Comparison of ENCODE assay signal across 33 mouse cellular contexts in the genomic region with DNA sequence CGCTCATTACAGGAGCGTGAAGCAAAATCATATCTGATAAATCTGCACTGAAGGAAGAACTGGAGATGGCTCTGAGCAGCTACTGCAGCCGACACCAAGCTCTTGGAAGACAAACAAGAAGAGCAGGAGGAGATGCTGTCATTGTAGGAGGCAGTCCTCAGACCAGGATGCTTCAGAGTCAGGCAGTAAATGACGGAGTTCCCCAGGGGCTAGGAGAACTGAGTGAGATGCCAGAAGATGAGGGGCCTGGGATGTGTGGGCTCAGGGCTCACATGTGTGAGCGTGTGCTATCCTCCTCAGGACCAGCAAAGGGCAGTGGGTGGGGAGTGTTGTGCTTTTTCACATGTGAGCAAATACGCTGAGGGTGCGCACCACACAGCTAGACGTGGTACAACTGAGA. TPM values are rescaled to one million over a fixed set of nuclear protein-coding genes. Genes with fewer than 3 reads are reported as not detected.
"Had no signal": no experiment of that assay in that cellular context is flagged by ENCODE, and none has a peak within 500 bp of the region (broad histone marks: within the 10 kb centered on the region; RNA-seq: fewer than 3 reads in every experiment).

No protein-coding gene starts in this region.

- H3K27ac ChIP-seq: kidney, postnatal 0 days; left cerebral cortex, adult 2 months; liver, embryonic 13.5 days; midbrain, embryonic 12.5 days; midbrain, embryonic 15.5 days; neural tube, embryonic 15.5 days; stomach, postnatal 0 days had no signal

- H3K4me3 ChIP-seq: left cerebral cortex, adult 2 months; liver, embryonic 13.5 days; midbrain, embryonic 12.5 days; midbrain, embryonic 15.5 days; myocyte; neural tube, embryonic 15.5 days had no signal

- DNase-seq: kidney, adult 2 months; kidney, postnatal 4 days; layer of hippocampus, postnatal 36 days; liver, embryonic 13.5 days; lung, adult 2 months; lung, postnatal 14 days; lung, postnatal 4 days; right cerebral cortex, adult 18-20 months; right cerebral cortex, postnatal 14 days; right cerebral cortex, postnatal 4 days; thymus, adult 2 months; thymus, postnatal 14 days; thymus, postnatal 4 days had no signal

- H3K27me3 ChIP-seq: midbrain, embryonic 12.5 days; midbrain, embryonic 15.5 days; neural tube, embryonic 15.5 days had no signal

- H3K4me1 ChIP-seq: midbrain, embryonic 12.5 days; midbrain, embryonic 15.5 days had no signal

- H3K9me3 ChIP-seq: liver, embryonic 13.5 days; midbrain, embryonic 12.5 days; midbrain, embryonic 15.5 days; neural tube, embryonic 15.5 days had no signal

- H3K36me3 ChIP-seq: liver, embryonic 13.5 days; midbrain, embryonic 12.5 days; midbrain, embryonic 15.5 days; neural tube, embryonic 15.5 days had no signal

RNA-seq across cellular contexts. Expression of gene Slco2b1, which starts 38.0 kb away (rescaled TPM):
- total RNA-seq: megakaryocyte-erythroid progenitor cell, adult 5-6 weeks had no signal

RNA-seq across cellular contexts. Expression of gene Tpbgl, which starts 46.3 kb away (rescaled TPM):
- total RNA-seq: monocyte, adult 5-6 weeks had no signal
- polyA plus RNA-seq: myocyte had no signal

RNA-seq across cellular contexts. Expression of gene Olfr520, which starts 56.9 kb away (rescaled TPM):
- total RNA-seq: layer of hippocampus, postnatal 10 days; left cerebral cortex, adult 2 months; left cerebral cortex, postnatal 36 days; liver, adult 2 months; megakaryocyte progenitor cell, adult 5-6 weeks; megakaryocyte-erythroid progenitor cell, adult 5-6 weeks; monocyte, adult 5-6 weeks had no signal
- polyA plus RNA-seq: kidney, adult 2 months; kidney, embryonic 14.5 days; kidney, postnatal 0 days; limb, embryonic 11.5 days; limb, embryonic 14.5 days; liver, adult 2 months; liver, embryonic 13.5 days; liver, embryonic 16.5 days; lung, adult 2 months; lung, embryonic 16.5 days; midbrain, embryonic 12.5 days; midbrain, embryonic 15.5 days; myocyte; neural tube, embryonic 11.5 days; neural tube, embryonic 15.5 days; stomach, embryonic 14.5 days; stomach, postnatal 0 days; thymus, adult 2 months had no signal
